9 mouse cellular contexts compared by ENCODE assay signal in genomic region chr17:86732024-86732423, GRCm38 (mm10). TPM values are rescaled to one million over a fixed set of nuclear protein-coding genes. Genes with fewer than 3 reads are reported as not detected.
DNase-seq lines count a peak whose midpoint lies in the region; ATAC-seq and TF ChIP-seq lines count a peak whose summit lies in the region.
"Had no signal": no experiment of that assay in that cellular context is flagged by ENCODE, and none has a peak within 500 bp of the region (broad histone marks: within the 10 kb centered on the region; RNA-seq: fewer than 3 reads in every experiment).

No protein-coding gene starts in this region.

- no peak for TF ChIP-seq CTCF in bone marrow macrophage, adult 2 months (IDR thresholded peaks at IDR 0.05; ENCODE audit: low read depth, low read length)

- peaks cover 9% of the 10 kb centered on the region for H3K4me1 ChIP-seq in bone marrow macrophage, adult 2 months (ENCODE audit: control insufficient read depth, insufficient read depth, low read length)
- no peaks in the 10 kb centered on the region; the same call in 1 of the 2 replicates for H3K4me1 ChIP-seq in forebrain, embryonic 16.5 days (replicated peaks; ENCODE audit: control insufficient read depth, insufficient read depth, low read length)
- peaks cover 9% of the 10 kb centered on the region for H3K4me1 ChIP-seq in hindbrain, embryonic 10.5 days (replicated peaks)

- 5% methylated on average over 11 of the region's 11 CpGs for WGBS in forebrain, embryonic 16.5 days
- 4% methylated on average over 11 of the region's 11 CpGs for WGBS in hindbrain, embryonic 10.5 days

- peak overlapping the region; percentile 27; the same call in 1 of the 2 replicates for H3K4me3 ChIP-seq in bone marrow macrophage, adult 2 months (ENCODE audit: insufficient read depth, low read length)
- no peak overlapping the region for H3K4me3 ChIP-seq in forebrain, embryonic 16.5 days (replicated peaks; ENCODE audit: low read length)
- peak overlapping the region; percentile 29 for H3K4me3 ChIP-seq in hindbrain, embryonic 10.5 days
- H3K4me3 ChIP-seq: hindbrain, embryonic 15.5 days had no signal

- 0 out of 2 replicates have a peak overlapping the region, but pooled peaks have one; percentile 25 for H3K9ac ChIP-seq in forebrain, embryonic 16.5 days (replicated peaks; ENCODE audit: low read depth, low read length)
- H3K9ac ChIP-seq: hindbrain, embryonic 15.5 days had no signal

- DNase-seq in ES-CJ7 (ENCODE audit: low read depth, low spot score): peak; percentile 83
- peak; percentile 66 for DNase-seq in hindbrain, embryonic 10.5 days (ENCODE audit: low spot score)
- peak; percentile 25 for DNase-seq in left cerebral cortex, adult 11 months (ENCODE audit: low spot score)
- DNase-seq in lung, postnatal 36 days: peak; percentile 97
- peak; percentile 70 for DNase-seq in retina, embryonic 14.5 days (ENCODE audit: low spot score)
- peak; percentile 46 for DNase-seq in urinary bladder, postnatal 25 days (ENCODE audit: low spot score)

- no peaks in the 10 kb centered on the region for H3K27me3 ChIP-seq in forebrain, embryonic 16.5 days (replicated peaks; ENCODE audit: control insufficient read depth, insufficient read depth, low read length)
- H3K27me3 ChIP-seq in hindbrain, embryonic 10.5 days (ENCODE audit: insufficient read depth, poor library complexity, severe bottlenecking): no peaks in the 10 kb centered on the region; the same call in 1 of the 2 replicates
- H3K27me3 ChIP-seq: hindbrain, embryonic 15.5 days had no signal

- peak overlapping the region; percentile 13 for H3K4me2 ChIP-seq in forebrain, embryonic 16.5 days (ENCODE audit: low read length)
- H3K4me2 ChIP-seq: hindbrain, embryonic 15.5 days had no signal

- no peak for TF ChIP-seq POLR2A in bone marrow macrophage, adult 2 months (IDR thresholded peaks at IDR 0.05; ENCODE audit: borderline replicate concordance, low read depth, low read length)

- H3K27ac ChIP-seq in bone marrow macrophage, adult 2 months (ENCODE audit: insufficient read depth, low read depth, low read length): peak overlapping the region; percentile 64
- H3K27ac ChIP-seq in forebrain, embryonic 16.5 days (ENCODE audit: low read length): no peak overlapping the region
- peak overlapping the region; percentile 79 for H3K27ac ChIP-seq in hindbrain, embryonic 10.5 days
- H3K27ac ChIP-seq: hindbrain, embryonic 15.5 days had no signal

- no peaks in the 10 kb centered on the region for H3K36me3 ChIP-seq in forebrain, embryonic 16.5 days (ENCODE audit: control insufficient read depth, insufficient read depth)
- no peaks in the 10 kb centered on the region for H3K36me3 ChIP-seq in hindbrain, embryonic 10.5 days
- H3K36me3 ChIP-seq: hindbrain, embryonic 15.5 days had no signal

- H3K9me3 ChIP-seq in forebrain, embryonic 16.5 days (ENCODE audit: control insufficient read depth, low read length): no peaks in the 10 kb centered on the region
- H3K9me3 ChIP-seq in hindbrain, embryonic 10.5 days: no peaks in the 10 kb centered on the region
- H3K9me3 ChIP-seq: hindbrain, embryonic 15.5 days had no signal

- peak; percentile 65 for ATAC-seq in forebrain, embryonic 16.5 days

RNA-seq across cellular contexts. Expression of gene Epas1, which starts 21.5 kb away (rescaled TPM):
- polyA plus RNA-seq in bone marrow macrophage, adult 2 months (2012; ENCODE audit: insufficient read depth, insufficient read length, missing spikeins): 0.74 and 1.1 TPM in 2 replicates
- polyA plus RNA-seq in forebrain, embryonic 16.5 days (2015; fragmentation: Nextera tagmentation; extraction: Ambion mirVana): 4.2 and 4.6 TPM in 2 replicates
- polyA plus RNA-seq in hindbrain, embryonic 10.5 days (2016; fragmentation: Nextera tagmentation; extraction: Ambion mirVana): 2.4 and 2.9 TPM in 2 replicates

Comparison
In these comparisons a context has a peak if more than half of its experiments do, and no peak if none do; other contexts are left out.
1. DNase-seq: peak in every context shown above with its lines; median percentile 97 in lung, postnatal 36 days; 83 in ES-CJ7; 70 in retina, embryonic 14.5 days; 66 in hindbrain, embryonic 10.5 days; 46 in urinary bladder, postnatal 25 days; 25 in left cerebral cortex, adult 11 months.